Mouse (Mus musculus) adrenal gland, postnatal 10 days (tissue): ENCODE data around the gene Ppp6r3. TPM values are rescaled to one million over a fixed set of nuclear protein-coding genes. Genes with fewer than 3 reads are reported as not detected.

Source experiments
- DNase-seq: peaks from one replicate; pipeline ENCODE4 v3.0.0; 2021; ENCODE audit warnings: mixed read lengths
- long read RNA-seq, 2 experiments: library from polyadenylated mRNA; stranded (forward); transcript quantifications; one replicate each; pipeline ENCODE4 v2.0.0; 2021
- total RNA-seq, 2 experiments: library from RNA; stranded (reverse); gene quantifications; 2 replicates each; pipeline ENCODE4 v1.2.3; 2021

Gene Ppp6r3
- total RNA-seq, result 10 to 100 TPM; 87.1 to 99.7 TPM
- long read RNA-seq, experiment 1, full-length matches to known transcripts, result 2 of 33 reads
- long read RNA-seq, experiment 1, partial matches to known transcripts, result 14 of 33 reads
- long read RNA-seq, experiment 1, other reads (novel, unspliced or antisense), result 17 of 33 reads
- long read RNA-seq, experiment 2, full-length matches to known transcripts, result 7 of 22 reads
- long read RNA-seq, experiment 2, partial matches to known transcripts, result 2 of 22 reads
- long read RNA-seq, experiment 2, other reads (novel, unspliced or antisense), result 13 of 22 reads

DNA sequence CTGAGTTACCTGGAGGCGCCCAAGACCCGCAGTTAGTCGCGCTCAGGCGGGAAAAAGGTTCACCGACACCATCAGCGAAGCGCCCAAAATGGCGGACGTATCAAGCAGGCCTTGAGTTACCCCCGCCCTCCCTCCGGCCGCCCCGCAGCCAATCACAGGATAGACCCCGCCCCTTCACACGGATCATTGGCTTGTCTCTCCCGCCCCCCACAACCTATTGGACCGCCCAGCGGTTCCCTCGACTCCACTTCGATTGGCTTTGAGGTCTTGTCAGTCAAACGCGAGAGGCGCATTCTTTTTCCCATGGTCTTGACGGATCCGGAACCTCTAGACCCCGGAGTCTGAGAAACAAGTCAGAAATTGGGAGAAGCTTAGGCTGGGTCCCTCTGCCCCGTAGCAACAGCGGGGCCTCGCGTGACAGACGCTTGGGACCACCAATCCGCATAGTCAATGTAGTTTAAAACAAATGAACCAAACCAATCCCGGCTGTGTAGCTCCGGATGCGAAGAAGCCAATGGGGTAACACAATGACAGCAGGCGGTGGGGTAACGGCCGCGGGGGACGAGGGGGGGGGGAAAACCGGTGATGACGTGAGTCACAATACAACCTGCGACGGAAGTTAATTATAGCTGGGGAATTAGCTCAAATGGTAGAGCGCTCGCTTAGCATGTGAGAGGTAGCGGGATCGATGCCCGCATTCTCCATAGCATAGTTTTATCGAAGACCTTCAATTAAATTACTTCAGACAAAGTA, at the start of gene Ppp6r3:
TSS of gene Ppp6r3 (minus strand) at position 118 of the 753 bp plus-strand sequence.
- DNase-seq, result peak; percentile 99

GRCm38 (mm10) chr19:3625111-3625510, 49.6 kb upstream of the Ppp6r3 start:
- no peak for DNase-seq

DNA sequence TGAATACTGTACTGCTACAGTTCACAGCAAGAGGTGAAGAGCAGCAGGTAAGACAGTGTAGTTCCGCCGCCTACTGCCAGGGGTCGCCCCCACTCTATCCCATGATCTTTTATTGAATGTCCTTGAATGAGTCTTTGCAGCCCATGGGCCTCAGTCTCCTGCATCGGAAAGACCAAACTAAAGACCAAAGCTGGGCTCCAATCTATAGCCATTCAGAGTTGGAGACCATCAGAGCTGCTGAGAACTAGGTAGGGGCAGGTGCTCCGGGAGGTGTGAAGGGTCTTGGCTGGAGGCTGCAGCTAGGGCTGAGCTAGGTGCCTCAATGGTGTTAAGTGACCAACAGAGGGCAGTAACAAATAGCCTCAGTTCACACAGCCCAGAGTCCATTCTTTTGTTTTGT, 48.3 kb upstream of the Ppp6r3 start:
- peak; percentile 73 for DNase-seq

- DNase-seq, result no peak
These were observed 47.7 kb upstream of the Ppp6r3 start for GRCm38 (mm10) chr19:3623294-3623693.

DNA sequence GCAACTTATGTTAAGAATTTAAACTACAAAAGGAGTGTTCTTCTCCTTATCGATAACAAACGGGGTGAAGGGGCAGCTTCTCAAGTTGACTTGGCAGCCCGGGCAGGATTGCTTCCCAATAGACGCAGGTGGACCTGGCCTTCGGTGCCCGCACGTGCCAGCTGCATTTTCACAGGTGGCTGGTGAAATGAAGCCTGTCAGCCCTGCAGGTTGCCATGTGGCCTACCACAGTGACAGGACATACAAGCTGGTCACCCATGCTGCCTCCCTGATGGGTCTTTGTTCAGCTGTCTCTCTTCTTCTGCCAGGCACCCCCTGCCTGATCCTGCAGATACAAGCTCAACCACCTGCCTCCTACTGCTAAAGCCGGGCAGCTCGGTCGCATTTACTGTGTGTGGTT, 45.3 kb upstream of the Ppp6r3 start:
- no peak for DNase-seq

DNA sequence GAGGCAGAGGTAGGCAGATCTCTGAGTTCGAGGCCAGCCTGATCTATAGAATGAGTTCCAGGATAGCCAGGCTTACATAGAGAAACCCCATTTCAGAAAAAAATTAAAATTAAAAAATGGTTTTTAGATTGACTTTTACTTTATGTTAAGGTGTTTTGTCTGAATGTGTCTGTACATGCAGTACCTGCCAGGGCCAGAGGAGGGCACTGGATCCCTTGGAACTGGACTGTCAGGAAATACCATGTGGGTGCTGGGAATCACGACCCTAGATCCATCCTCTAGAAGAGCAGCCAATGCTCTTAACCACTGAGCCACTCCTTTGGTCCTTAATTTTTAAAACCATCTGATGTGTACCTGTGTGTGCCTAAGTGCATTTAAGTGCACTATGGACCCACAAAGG, 43.8 kb upstream of the Ppp6r3 start:
- no peak for DNase-seq

DNA sequence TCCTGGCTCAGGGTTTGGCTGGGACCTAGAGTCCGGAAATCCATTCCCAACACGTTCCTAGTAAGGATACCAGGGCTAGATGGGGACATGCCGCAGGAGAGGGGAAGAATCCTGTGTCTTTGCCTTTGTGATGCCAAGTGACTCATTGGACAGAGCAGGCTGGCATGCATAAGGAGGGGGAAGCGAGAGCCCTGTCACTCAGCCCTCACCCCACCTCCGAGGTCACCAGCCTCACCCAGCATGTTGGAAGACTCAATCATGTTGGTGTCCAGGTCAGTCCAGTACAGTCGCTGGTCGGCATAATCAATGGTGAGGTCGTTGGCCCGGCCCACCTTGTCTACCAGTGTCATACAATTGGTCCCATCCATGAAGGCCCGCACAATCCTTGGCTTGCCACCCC, 38.4 kb upstream of the Ppp6r3 start:
- DNase-seq, result no peak

GRCm38 (mm10) chr19:3612534-3613273, 37.2 kb upstream of the Ppp6r3 start:
- no peak for DNase-seq

- no peak for DNase-seq
These were observed 36.2 kb upstream of the Ppp6r3 start for GRCm38 (mm10) chr19:3611730-3612129.

DNA sequence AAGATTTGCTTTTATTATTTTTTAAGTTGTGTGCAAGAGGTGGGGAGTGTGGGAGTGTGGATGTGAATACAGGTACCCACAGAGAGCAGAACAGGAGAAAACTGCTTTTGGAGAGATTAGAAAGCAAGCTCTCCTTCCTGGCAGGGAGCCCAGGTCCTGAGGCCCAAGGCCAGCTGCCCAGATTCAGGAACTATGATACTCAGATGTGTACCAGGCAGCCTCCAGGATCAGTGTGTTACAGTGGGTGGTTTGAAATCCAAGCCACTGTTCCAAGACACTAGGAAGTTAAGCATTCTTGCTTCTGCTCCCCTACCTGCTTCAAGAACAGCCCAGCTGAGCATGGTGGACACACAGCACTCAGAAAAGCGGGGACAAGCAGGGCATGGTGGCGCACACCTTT, 35.3 kb upstream of the Ppp6r3 start:
- DNase-seq, result peak; percentile 81

- no peak for DNase-seq
These were observed 34.3 kb upstream of the Ppp6r3 start for GRCm38 (mm10) chr19:3609826-3610225.

DNA sequence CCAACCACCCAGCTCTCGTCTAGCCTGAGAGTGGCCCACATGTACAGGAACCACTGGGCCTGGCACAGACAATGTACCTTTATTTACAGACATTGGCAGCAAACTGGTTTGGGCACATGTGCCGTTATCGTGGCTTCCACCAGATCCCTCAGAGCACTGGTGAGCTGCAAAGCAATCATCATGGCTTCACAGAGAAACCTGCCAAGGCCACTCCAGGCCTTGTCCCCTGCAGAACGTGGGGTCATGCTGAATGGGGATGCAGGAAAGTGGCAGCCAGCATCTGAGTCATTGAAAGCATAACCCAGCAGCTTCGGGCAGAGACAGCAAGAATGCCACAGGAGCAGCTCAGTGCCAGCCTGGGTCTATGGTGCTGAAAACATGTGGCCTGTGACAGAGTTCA, 18.8 kb upstream of the Ppp6r3 start:
- peak; percentile 36 for DNase-seq

DNA sequence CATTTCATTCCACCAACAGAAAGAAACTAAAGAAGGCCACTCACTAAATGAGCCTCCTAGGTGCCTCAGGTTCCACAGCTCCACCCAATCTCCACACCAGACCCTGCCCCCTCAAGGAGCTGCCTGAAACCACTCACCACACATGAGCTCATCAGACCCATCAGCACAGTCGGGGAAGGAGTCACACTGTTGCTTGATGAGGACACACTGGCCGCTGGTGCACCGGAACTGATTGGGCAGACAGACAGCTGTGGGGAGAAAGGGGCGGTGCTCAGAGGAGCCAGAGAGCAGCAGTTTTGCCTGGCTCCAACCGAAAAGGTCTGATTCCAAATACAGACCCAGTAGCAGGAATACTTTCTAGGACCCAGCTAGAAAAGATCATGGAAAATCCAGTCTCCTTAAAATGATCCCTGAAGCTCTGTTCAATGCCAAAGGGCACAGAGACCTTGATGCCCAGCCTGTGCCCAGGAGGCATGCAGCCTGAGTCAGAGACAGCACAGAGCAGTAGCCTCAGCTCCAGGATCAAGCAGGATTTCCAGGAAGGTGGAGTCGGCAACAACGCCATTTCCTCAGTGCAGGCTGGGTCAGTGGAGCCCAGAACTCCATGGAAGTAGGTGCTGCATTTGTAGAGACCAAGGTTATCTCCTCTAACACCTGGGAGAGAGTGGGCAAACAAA, 18.0 kb upstream of the Ppp6r3 start:
- peak; percentile 46 for DNase-seq

DNA sequence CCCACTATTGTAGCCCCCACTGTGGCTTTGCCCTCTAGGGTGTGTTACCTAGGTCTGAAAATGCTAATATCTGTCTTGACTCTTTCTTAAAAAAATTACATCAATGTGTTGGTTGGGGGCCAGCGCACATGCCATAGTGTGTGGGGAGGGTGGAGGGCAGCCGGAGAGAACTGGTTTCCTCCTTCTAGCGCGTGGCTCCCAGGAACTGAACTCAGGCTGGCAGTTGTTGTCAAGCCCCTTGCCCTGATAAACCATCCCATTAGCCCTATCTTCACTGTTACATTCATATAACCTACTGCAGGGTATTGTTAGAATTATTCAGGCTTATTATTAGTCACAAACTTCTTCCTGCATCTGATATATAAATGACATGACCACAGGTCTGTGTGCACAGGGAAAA, 14.4 kb upstream of the Ppp6r3 start:
- DNase-seq, result no peak

GRCm38 (mm10) chr19:3589547-3589946, 14.0 kb upstream of the Ppp6r3 start:
- no peak for DNase-seq

DNA sequence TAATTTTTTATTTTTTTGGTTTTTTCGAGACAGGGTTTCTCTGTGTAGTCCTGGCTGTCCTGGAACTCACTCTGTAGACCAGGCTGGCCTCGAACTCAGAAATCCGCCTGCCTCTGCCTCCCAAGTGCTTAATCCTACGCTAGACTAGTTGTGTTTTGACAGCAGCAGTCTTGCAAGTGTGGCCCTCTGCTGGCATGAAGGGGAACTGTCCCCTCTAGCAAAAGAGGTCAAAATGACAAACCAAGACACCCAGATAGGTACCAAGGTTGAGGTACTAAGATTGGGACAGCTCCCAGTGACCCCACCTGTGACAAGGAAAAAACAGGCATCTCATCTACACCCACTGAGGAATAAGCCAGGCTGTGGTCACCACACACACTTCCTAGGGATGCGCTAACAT, 12.2 kb upstream of the Ppp6r3 start:
- peak; percentile 39 for DNase-seq

- peak; percentile 79 for DNase-seq
These were observed 11.0 kb upstream of the Ppp6r3 start for GRCm38 (mm10) chr19:3586540-3586939.

- DNase-seq, result no peak
These were observed 10.5 kb upstream of the Ppp6r3 start for GRCm38 (mm10) chr19:3586026-3586425.

GRCm38 (mm10) chr19:3581326-3581725, 5.8 kb upstream of the Ppp6r3 start:
- DNase-seq, result peak; percentile 65

GRCm38 (mm10) chr19:3577911-3578290, 2.4 kb upstream of the Ppp6r3 start:
- DNase-seq, result no peak

GRCm38 (mm10) chr19:3577265-3577910, 1.8 kb upstream of the Ppp6r3 start:
- DNase-seq, result no peak
